Mouse (Mus musculus) retina, postnatal 1 day (tissue): ENCODE data around the gene Adora1.

Experiments
- DNase-seq: peaks from one replicate; pipeline ENCODE4 v3.0.0-alpha.2; 2012

Gene Adora1

GRCm38 (mm10) chr1:134215751-134216628 is 19.2 kb downstream of the Adora1 start:
- DNase-seq, result peak; percentile 37

GRCm38 (mm10) chr1:134215059-134215458 is 20.2 kb downstream of the Adora1 start:
- DNase-seq, result no peak

GRCm38 (mm10) chr1:134213405-134213804 is 21.8 kb downstream of the Adora1 start:
- no peak for DNase-seq

GRCm38 (mm10) chr1:134212351-134212750 is 22.9 kb downstream of the Adora1 start:
- DNase-seq, result no peak

- DNase-seq, result peak; percentile 44
Observed at GRCm38 (mm10) chr1:134211631-134212030, 23.6 kb downstream of the Adora1 start.

- no peak for DNase-seq
Observed at GRCm38 (mm10) chr1:134211043-134211442, 24.2 kb downstream of the Adora1 start.

- peak; percentile 30 for DNase-seq
Observed at GRCm38 (mm10) chr1:134210179-134210755, 25.0 kb downstream of the Adora1 start.

GRCm38 (mm10) chr1:134206085-134206484 is 29.1 kb downstream of the Adora1 start:
- no peak for DNase-seq

- DNase-seq, result no peak
Observed at GRCm38 (mm10) chr1:134205296-134206018, 29.8 kb downstream of the Adora1 start.

GRCm38 (mm10) chr1:134204230-134204629 is 31.0 kb downstream of the Adora1 start:
- no peak for DNase-seq

- peak; percentile 73 for DNase-seq
Observed at GRCm38 (mm10) chr1:134201751-134202420, 33.3 kb downstream of the Adora1 start.

- no peak for DNase-seq
Observed at GRCm38 (mm10) chr1:134200998-134201686, 34.1 kb downstream of the Adora1 start.

GRCm38 (mm10) chr1:134200481-134200880 is 34.8 kb downstream of the Adora1 start:
- no peak for DNase-seq

GRCm38 (mm10) chr1:134198197-134198995 is 36.8 kb downstream of the Adora1 start:
- no peak for DNase-seq

GRCm38 (mm10) chr1:134197325-134197982 is 37.8 kb downstream of the Adora1 start:
- DNase-seq, result no peak

- peak; percentile 47 for DNase-seq
Observed at GRCm38 (mm10) chr1:134196386-134196785, 38.8 kb downstream of the Adora1 start.

GRCm38 (mm10) chr1:134195979-134196378 is 39.3 kb downstream of the Adora1 start:
- DNase-seq, result no peak

GRCm38 (mm10) chr1:134195571-134195970 is 39.7 kb downstream of the Adora1 start:
- DNase-seq, result peak; percentile 51

- DNase-seq, result no peak
Observed at GRCm38 (mm10) chr1:134195117-134195516, 40.1 kb downstream of the Adora1 start.

- DNase-seq, result no peak
Observed at GRCm38 (mm10) chr1:134194298-134195022, 40.8 kb downstream of the Adora1 start.
